Mouse (Mus musculus) splenic B cell, adult 2 months (primary cell): ENCODE data around the gene Pcgf1.

Experiments
- DNase-seq: peaks from one replicate; pipeline ENCODE4 v3.0.0-alpha.2; 2011; ENCODE audit warnings: low read depth, low spot score
- H3K27me3 ChIP-seq: 2 replicates; pipeline ENCODE4 v1.6.1; 2012; ENCODE audit warnings: mild to moderate bottlenecking, low read length, moderate library complexity, mixed read lengths; ENCODE audit not compliant: control insufficient read depth, poor library complexity, insufficient read depth, severe bottlenecking
- H3K36me3 ChIP-seq: 2 replicates; pipeline ENCODE4 v1.6.1; 2012; ENCODE audit warnings: mild to moderate bottlenecking, low read length, moderate library complexity, mixed read lengths; ENCODE audit not compliant: control insufficient read depth, poor library complexity, insufficient read depth, severe bottlenecking

Gene Pcgf1

GRCm38 (mm10) chr6:83077630-83078323 is at the start of gene Pcgf1:
Pcgf1 (plus strand) TSS chr6:83077869.
- no peak for DNase-seq
- Histone ChIP-seq H3K27me3 (peaks cover 3% of the 10 kb centered on the region; the same call in 1 of the 2 replicates), H3K36me3 (0 out of 2 replicates have a peak, but pooled peaks cover 4% of the 10 kb centered on the region)

GRCm38 (mm10) chr6:83029777-83030176 is 47.9 kb upstream of the Pcgf1 start:
- peaks cover 8% of the 10 kb centered on the region for H3K36me3 ChIP-seq
- DNase-seq = no peak
- H3K27me3 ChIP-seq = no peaks in the 10 kb centered on the region

- Histone ChIP-seq H3K36me3 (peaks cover 8% of the 10 kb centered on the region), H3K27me3 (no peaks in the 10 kb centered on the region)
- DNase-seq = no peak
Observed at GRCm38 (mm10) chr6:83031111-83031510, 46.6 kb upstream of the Pcgf1 start.

GRCm38 (mm10) chr6:83031921-83032590 is 45.6 kb upstream of the Pcgf1 start:
- DNase-seq = no peak
- peaks cover 8% of the 10 kb centered on the region for H3K36me3 ChIP-seq

GRCm38 (mm10) chr6:83032769-83033191 is 44.9 kb upstream of the Pcgf1 start:
- Histone ChIP-seq H3K27me3 (no peaks in the 10 kb centered on the region), H3K36me3 (peaks cover 8% of the 10 kb centered on the region)
- peak; percentile 66 for DNase-seq

More at GRCm38 (mm10) chr6:83031921-83032590, 45.6 kb upstream of the Pcgf1 start:
- H3K27me3 ChIP-seq = no peaks in the 10 kb centered on the region

- no peaks in the 10 kb centered on the region for H3K27me3 ChIP-seq
- H3K36me3 ChIP-seq = peaks cover 8% of the 10 kb centered on the region
- peak; percentile 78 for DNase-seq
Observed at GRCm38 (mm10) chr6:83033249-83034185, 44.2 kb upstream of the Pcgf1 start, which contains the start of the genes Dok1 and Loxl3. Dok1 (minus strand) TSS chr6:83033471. Loxl3 (plus strand) TSS chr6:83034173.

- no peak for DNase-seq
- Histone ChIP-seq H3K27me3 (no peaks in the 10 kb centered on the region), H3K36me3 (peaks cover 8% of the 10 kb centered on the region)
Observed at GRCm38 (mm10) chr6:83034463-83035055, 43.1 kb upstream of the Pcgf1 start.

GRCm38 (mm10) chr6:83037188-83037587 is 40.5 kb upstream of the Pcgf1 start:
- no peaks in the 10 kb centered on the region for H3K36me3 ChIP-seq
- DNase-seq = no peak
- no peaks in the 10 kb centered on the region for H3K27me3 ChIP-seq

- H3K36me3 ChIP-seq = no peaks in the 10 kb centered on the region
- DNase-seq = peak; percentile 97
- H3K27me3 ChIP-seq = no peaks in the 10 kb centered on the region
Observed at GRCm38 (mm10) chr6:83038496-83039012, 39.1 kb upstream of the Pcgf1 start.

GRCm38 (mm10) chr6:83040601-83041000 is 37.1 kb upstream of the Pcgf1 start:
- Histone ChIP-seq H3K27me3 (no peaks in the 10 kb centered on the region), H3K36me3 (no peaks in the 10 kb centered on the region)
- no peak for DNase-seq

GRCm38 (mm10) chr6:83043561-83043960 is 34.1 kb upstream of the Pcgf1 start:
- Histone ChIP-seq H3K36me3 (no peaks in the 10 kb centered on the region), H3K27me3 (no peaks in the 10 kb centered on the region)
- DNase-seq = no peak

GRCm38 (mm10) chr6:83043993-83044392 is 33.7 kb upstream of the Pcgf1 start:
- no peak for DNase-seq

GRCm38 (mm10) chr6:83044742-83045141 is 32.9 kb upstream of the Pcgf1 start:
- peak; percentile 83 for DNase-seq

More at GRCm38 (mm10) chr6:83043993-83044392, 33.7 kb upstream of the Pcgf1 start:
- no peaks in the 10 kb centered on the region for H3K27me3 ChIP-seq
- H3K36me3 ChIP-seq = no peaks in the 10 kb centered on the region

GRCm38 (mm10) chr6:83049367-83049766 is 28.3 kb upstream of the Pcgf1 start:
- Histone ChIP-seq H3K36me3 (no peaks in the 10 kb centered on the region; the same call in 1 of the 2 replicates), H3K27me3 (no peaks in the 10 kb centered on the region)
- no peak for DNase-seq

More at GRCm38 (mm10) chr6:83044742-83045141, 32.9 kb upstream of the Pcgf1 start:
- Histone ChIP-seq H3K27me3 (no peaks in the 10 kb centered on the region), H3K36me3 (no peaks in the 10 kb centered on the region)
